Mouse (Mus musculus) kidney, adult 9 months (tissue): ENCODE measurements at regions not wholly inside any gene's neighbourhood (a gene's known extent, or its start where the extent isn't known, plus 50 kb on each side); places are given as distances from the start of the nearest gene placed in this dataset.

Source experiments
- DNase-seq: peaks from one replicate; pipeline ENCODE4 v3.0.0; 2022

- no peak for DNase-seq
Measured at GRCm38 (mm10) chr8:8376791-8377190, 284.3 kb downstream of the Efnb2 start.

- DNase-seq, result no peak
Measured at GRCm38 (mm10) chr8:8376379-8376778, 284.7 kb downstream of the Efnb2 start.

GRCm38 (mm10) chr8:8367282-8367871 is 293.7 kb downstream of the Efnb2 start:
- DNase-seq, result no peak

- no peak for DNase-seq
Measured at GRCm38 (mm10) chr8:8361941-8362537, 299.0 kb downstream of the Efnb2 start.

- no peak for DNase-seq
Measured at GRCm38 (mm10) chr8:8360586-8360985, 300.5 kb downstream of the Efnb2 start.

GRCm38 (mm10) chr8:8354977-8355376 is 306.1 kb downstream of the Efnb2 start:
- no peak for DNase-seq

- no peak for DNase-seq
Measured at GRCm38 (mm10) chr8:8344661-8345060, 316.4 kb downstream of the Efnb2 start.

- DNase-seq, result no peak
Measured at GRCm38 (mm10) chr8:8335256-8335972, 325.6 kb downstream of the Efnb2 start.

GRCm38 (mm10) chr8:8334515-8334914 is 326.5 kb downstream of the Efnb2 start:
- DNase-seq, result peak; percentile 47

- peak; percentile 13 for DNase-seq
Measured at GRCm38 (mm10) chr8:8331249-8331648, 329.8 kb downstream of the Efnb2 start.

GRCm38 (mm10) chr8:8328010-8328666 is 332.9 kb downstream of the Efnb2 start:
- DNase-seq, result peak; percentile 38

GRCm38 (mm10) chr8:8326066-8326834 is 334.8 kb downstream of the Efnb2 start:
- no peak for DNase-seq

- no peak for DNase-seq
Measured at GRCm38 (mm10) chr8:8325420-8325819, 335.6 kb downstream of the Efnb2 start.

- DNase-seq, result no peak
Measured at GRCm38 (mm10) chr8:8324520-8324919, 336.5 kb downstream of the Efnb2 start.

- DNase-seq, result no peak
Measured at GRCm38 (mm10) chr8:8308253-8308652, 352.8 kb downstream of the Efnb2 start.

GRCm38 (mm10) chr8:8307487-8307886 is 353.6 kb downstream of the Efnb2 start:
- no peak for DNase-seq

GRCm38 (mm10) chr8:8299965-8300767 is 360.9 kb downstream of the Efnb2 start:
- DNase-seq, result no peak

- no peak for DNase-seq
Measured at GRCm38 (mm10) chr8:8292577-8293247, 368.3 kb downstream of the Efnb2 start.

GRCm38 (mm10) chr8:8285876-8286275 is 375.2 kb downstream of the Efnb2 start:
- no peak for DNase-seq

- DNase-seq, result no peak
Measured at GRCm38 (mm10) chr8:8274987-8275386, 386.1 kb downstream of the Efnb2 start.

- no peak for DNase-seq
Measured at GRCm38 (mm10) chr8:8274211-8274641, 386.8 kb downstream of the Efnb2 start.
